Mouse (Mus musculus) heart, adult 9 months (tissue): ENCODE data around the gene Gstk1.
A peak's percentile ranks its signal among the peaks of the same experiment; 100 is the strongest.

Source experiments
- DNase-seq, 2 experiments: peaks; one replicate each; pipeline ENCODE4 v3.0.0; 2022; ENCODE audit warnings: low spot score in 2 of 2

Gene Gstk1

DNA sequence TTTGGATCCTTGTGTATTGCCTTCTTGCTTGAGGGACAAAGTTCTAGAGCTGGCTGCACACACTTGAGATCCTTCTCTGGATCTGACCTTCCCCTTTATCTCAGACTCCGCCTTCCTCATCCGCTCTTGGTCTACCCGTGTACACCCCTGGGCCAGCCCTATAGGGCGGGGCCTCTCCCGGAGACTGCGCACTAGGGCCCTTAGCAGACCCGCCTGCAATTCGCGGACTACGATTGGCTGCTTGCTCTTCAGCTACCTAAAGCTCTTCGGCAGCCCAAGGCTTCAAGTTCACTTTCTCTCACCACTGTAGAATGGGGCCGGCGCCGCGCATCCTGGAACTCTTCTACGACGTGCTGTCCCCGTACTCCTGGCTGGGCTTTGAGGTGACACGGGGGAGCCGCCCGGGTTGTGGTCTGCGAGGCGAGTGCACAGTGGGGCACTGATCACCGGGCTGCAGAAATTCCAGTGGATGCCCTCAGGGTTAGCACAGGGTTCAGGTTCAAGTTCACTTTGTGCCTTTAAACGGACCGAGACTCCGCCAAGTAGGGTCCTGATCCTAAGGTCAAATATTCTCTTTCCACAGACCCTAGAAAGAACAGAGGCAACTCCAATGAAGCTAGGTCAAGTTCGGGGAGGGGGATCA is at the start of gene Gstk1:
TSS of gene Gstk1 (plus strand) at position 225 of the 643 bp plus-strand sequence.
- DNase-seq = peak; percentile 90

DNA sequence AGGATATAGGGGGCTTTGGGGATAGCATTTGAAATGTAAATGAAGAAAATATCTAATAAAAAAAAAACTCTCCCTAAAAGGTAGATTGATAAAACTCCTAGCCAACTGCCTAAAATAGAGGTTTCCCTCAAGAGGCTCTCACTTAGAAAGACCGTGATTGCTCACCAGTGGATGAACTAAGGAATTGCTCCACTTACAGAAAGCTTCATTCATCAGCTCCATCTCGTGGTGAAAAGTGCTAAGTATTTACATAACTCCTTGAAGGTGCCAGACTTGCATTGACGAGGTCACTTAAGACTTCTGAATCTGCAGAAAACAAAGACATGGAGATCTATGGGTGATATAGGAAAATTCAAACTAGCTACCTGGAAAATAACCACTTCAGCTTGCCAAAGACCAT is 48.0 kb upstream of the Gstk1 start:
- no peak for DNase-seq

DNA sequence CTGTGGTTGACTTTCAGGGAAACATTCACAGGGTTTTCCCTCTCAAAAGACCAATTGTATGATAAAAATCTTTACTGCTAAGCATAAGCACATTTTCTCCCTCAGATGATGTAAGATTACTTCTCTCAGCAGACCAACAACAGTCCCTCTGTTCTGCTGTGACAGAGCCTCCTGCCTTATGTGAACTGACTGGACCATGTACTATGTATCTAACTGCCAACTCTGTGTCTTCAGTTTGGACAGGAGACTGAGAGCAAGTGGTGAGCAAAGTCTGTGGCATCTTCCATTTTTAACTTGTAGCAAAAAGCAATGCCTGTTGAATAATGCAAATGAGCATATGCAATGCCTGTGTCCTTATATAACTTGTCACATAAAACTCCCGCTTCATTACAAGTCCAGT is 46.2 kb upstream of the Gstk1 start:
- no peak for DNase-seq

DNA sequence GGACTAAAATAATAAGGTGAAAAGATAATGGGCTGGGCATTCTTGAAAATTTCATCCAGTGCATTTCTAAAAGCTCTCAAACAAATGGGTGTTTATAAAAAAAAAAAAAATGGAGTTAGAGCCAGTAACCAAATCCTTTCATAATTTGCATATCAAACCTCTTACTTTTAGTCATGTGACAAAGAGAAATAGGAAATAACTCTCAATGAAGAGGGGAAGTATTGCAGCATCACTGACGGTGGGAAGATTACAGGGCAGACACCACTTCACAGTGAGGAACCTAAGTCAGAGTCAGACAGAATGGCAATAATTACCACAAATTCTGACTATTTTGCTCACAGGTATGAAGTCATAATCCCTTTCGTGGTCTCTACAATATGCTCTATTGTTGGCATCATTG is 30.7 kb upstream of the Gstk1 start, which contains the start of gene Tas2r144:
TSS of gene Tas2r144 (plus strand) at position 301 of the 400 bp plus-strand sequence.
- no peak for DNase-seq

DNA sequence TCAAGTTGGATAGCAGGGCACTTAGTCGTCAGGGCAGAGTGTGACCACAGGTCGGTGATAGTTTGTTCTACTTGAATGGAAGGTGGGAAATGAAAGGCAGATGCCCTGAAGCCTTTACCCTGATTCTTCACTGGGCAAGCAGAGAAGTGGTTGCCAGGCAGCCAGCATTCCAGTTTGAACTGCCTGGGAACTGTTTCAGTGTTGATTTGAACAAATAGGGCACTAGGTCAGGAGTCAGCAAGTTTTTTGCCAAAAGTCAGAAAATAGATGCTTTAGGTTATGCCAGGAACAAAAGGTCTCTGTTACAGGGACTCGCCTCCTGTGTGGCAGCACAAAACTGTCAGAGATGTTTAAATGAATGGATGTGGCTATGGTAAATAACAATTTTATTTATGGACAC is 23.4 kb upstream of the Gstk1 start:
- no peak for DNase-seq

DNA sequence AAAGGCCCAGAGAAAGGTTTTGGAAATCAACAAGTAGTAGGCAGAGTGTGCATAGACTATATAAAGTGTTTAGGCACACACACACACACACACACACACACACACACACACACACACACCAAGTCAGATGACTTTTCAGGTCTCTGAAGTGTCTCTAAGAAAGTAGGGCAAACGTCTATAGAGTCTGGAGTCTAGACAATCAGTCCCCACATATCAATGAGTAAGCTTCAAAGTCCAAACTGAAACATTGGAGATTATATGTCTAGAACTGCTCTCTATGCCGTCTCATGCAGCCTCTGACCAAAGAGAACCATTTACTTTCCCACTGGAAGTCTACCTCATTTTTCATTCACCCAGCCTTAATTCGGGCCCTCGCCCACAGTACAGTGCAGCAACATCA is 20.7 kb upstream of the Gstk1 start:
- no peak for DNase-seq

DNA sequence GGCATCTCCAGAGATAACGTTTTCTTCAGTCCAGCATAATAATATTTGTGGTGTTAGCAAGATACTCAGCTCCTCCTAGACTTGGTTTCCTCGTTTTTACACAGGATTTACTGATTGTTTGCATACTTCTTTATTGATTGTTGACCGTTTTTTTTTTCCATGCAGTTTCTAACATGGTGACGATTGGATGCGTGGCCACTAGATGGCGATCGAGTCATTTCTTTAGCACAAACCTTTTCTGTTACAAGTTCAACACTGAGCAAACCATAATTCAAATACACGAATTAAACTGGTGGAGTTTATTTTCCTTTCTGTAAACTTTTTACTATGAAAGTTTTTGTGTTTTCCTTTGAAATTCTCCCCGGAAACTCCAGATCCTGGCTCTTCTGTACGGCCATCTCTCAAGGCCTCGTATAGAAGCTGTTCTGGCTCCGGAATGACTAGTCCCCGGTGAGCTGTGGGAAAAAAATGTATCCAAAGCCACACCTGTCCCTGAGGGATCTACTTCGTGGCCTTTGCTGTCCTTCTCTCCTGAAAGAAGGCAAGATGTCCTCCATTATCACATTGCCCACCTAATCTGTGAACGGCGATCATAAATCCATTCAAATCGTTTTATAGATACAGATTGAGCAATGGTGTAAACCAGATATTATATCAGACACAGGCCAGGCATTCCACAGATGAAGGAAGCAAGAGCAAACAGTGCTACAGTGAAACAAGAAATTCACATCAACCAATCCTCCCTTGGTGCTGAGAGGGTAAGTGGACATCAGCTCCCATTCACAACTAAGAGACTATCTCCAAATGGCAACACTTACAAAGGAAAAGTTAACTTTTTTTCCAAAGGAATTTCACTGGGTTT is 18.3 kb upstream of the Gstk1 start:
- DNase-seq = peak in 1 of 2 experiments; percentile 58

DNA sequence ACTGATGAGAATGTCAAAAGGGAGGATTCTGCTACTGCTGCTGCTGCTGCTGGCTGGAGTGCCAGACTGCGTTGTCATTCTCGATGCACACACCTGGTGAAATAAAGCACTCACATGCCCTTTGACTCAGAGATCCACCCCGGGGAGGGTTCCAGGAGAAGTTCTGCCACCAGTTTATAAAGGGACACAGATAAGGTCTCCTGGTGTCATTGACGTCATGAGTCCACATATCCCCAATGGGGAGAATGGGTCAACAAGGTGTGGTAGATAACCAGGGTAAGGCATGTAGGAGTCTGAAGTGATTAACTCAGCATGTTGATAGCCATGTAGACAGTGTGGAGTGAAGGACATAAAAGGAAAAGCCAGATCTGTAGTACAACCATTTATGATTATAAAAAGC is 16.1 kb upstream of the Gstk1 start:
- no peak for DNase-seq

DNA sequence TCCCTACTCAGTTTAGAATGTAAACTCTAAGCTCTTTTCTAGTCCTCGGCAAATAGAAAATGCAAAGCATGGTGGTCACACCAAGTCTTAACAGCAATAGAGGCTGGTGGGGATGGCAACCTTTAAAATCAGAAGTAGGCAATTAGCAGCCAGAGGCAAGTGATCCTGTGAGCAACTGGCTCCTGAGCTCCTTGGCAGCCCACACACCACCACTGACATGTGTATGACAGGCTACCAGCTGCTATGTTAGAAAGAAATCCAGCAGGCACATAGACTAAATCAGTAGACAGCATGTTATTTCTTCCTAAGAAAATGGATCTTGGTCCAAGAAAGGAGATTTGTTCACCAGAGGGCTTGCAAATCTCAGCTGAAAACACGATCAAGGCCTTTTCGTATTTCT is 14.5 kb upstream of the Gstk1 start:
- DNase-seq = no peak

DNA sequence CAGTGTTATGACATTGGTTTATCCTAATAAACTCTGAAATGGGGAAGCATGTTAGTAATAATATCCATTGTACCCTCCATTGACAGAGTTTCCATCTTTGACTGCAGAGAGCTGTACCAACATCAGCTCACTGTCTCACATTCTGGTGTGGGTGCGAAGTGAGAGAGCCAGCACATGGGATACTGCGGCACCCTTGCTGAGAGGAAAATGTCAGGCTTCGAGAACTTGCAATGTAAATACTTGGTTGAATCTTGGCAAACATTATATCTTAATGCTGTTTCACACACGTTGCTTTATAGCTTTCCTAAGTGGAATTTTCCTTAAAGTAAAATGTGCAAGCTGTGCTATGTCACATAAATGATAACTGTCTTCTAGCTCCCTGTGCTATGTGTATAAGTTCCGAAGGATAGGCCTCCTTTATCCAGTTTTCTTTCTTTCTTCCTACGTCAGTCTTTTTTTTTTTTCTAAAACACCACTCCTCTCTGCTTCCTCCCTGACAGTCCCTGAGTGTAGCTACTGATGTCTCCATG is 8.4 kb upstream of the Gstk1 start:
- no peak for DNase-seq

DNA sequence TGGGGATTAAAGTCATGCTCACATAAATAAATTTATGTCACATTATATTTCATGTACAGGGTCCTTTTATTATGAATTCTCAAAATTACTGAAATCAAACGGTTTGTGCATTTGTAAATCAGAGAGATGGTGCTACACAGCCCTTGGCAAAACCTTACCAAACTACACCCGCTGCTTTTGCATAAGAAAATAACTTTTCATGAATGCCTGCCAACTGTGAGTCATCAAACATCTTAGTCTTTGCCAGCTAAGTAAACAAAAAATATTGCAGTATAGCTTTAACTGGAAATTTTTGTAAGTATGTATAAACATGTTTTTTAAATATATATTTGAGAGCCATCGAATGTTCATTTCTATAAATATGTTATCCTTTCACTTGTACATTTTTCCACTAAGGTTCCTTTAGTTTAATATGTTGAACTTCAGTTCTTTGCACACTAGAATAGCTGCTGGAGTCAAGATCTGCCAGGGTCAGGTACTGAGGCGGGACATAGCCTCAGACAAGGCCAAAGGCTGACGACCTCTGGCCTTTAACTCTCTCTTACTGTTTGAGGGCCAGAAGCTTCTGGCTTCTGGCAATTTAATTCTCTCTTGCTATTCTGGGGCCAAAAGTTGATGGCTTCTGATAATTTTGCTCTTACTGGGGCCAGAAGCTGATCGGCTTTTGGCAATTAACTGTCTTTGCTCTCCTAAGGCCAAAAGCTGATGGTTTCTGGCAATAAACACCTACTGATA is 4.3 kb upstream of the Gstk1 start:
- DNase-seq = peak in 1 of 2 experiments; percentile 52

DNA sequence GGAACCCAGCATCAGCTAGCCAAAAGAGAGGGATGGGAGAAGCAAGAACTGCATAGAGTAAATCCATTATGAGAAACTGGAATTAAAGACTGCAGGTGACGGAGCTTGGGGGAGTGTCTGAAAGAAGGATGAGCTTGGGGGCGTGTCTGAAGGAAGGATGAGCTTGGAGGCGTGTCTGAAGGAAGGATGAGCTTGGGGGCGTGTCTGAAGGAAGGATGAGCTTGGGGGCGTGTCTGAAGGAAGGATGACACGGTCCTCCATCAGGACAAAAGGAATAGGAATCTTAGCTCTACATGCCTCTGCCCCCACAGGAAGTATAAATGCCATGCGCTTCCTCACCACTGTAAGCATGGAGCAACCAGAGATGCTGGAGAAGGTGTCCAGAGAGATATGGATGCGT is 1.4 kb downstream of the Gstk1 start:
- no peak for DNase-seq

DNA sequence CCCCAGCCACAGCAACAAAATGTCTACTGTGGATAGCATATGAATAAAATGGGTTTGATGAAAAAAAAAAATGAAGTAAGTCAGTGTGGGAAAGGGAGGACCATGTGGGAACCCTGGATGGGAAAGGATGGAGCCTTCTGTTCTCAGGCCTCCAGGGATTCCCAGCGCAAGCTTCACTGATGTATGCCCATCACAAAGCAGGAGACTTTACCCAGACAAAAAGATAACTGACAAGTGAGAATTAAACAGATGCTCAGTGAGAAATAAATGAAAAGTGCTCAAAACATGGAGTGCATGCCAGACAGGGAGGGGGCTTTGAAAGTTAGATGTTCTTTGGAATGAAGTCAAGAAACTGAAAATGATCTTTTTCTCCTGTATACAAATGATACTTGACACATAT is 2.2 kb downstream of the Gstk1 start:
- DNase-seq = no peak

DNA sequence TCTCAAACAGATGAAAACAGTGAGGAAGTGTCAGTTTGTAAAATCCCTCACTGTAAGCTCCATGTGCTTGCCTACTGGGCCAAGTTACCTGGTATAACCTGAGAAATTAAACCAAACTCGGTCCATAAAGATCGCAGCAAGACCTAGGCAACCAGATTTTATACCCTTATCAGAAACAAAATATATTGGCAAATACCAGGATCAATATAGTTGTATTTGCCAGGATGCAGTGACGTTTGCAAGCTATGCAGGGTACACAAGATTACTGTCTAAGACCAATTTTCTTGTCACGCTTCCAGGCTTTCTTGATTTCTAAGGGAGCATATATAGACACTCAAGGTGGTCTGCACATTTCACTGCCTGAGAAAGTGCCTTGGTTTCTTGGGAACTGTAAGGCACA is 6.1 kb downstream of the Gstk1 start:
- DNase-seq = no peak

DNA sequence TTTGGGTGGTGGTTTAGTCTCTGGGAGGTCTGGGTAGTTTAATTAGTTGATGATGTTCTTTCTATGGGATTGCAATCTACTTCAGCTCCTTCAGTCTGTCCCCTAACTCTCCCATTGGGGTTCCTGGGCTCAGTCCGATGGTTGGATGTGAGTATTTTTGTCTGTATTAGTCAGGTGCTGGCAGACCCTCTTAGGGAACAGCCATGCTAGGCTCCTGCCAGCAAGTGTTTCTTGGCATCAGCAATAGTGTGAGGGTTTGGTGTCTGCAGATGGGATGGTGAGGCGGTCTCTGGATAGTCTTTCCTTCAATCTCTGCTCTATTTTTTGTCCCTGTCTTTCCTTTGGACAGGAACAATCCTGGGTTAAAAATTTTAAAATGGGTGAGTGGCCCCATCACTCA is 7.4 kb downstream of the Gstk1 start:
- DNase-seq = no peak

DNA sequence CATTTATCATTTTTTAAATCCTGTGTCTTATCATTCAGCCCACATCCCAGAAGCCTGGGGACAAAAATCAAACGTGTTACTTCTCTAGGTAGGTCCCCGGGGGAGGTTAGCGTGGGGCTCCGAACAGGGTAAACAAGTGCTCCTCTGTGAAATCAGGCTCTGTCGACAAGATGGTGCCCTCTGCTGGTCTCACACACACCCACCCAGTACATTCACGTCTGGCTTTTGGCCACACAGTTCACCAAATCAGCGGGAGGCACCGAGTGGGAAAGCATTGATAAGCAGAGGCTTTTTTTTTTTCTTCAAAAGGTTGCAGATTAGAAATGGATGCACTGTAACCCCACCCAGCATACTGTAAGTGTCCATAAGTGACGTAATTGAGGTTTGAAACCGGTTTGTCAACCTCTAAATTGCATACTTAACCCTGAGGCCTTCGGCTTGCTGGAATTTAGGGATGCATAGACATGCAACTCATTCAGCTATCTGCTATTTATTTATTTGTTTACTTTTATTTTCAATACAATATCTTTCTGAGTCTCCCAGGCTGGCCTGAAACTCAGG is 11.6 kb downstream of the Gstk1 start:
- peak in 1 of 2 experiments; percentile 44 for DNase-seq

DNA sequence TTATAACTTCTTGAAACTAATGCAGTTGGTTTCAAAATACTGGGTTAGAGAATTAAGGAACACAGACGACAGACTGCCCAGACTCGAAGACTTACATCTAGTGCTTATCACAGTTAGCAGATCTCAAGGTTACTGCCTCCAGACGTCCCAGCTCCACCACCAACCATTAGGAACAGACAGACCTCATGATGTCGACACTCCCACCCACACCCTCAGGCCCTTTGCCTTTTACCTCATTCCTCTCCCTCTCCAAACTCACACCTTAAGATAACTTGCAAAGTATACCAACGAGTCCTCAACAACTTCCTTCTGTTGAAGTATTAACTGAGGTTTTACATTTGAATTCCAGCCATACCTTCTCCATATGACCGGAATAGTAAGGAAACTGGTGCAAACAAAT is 14.7 kb downstream of the Gstk1 start:
- no peak for DNase-seq

DNA sequence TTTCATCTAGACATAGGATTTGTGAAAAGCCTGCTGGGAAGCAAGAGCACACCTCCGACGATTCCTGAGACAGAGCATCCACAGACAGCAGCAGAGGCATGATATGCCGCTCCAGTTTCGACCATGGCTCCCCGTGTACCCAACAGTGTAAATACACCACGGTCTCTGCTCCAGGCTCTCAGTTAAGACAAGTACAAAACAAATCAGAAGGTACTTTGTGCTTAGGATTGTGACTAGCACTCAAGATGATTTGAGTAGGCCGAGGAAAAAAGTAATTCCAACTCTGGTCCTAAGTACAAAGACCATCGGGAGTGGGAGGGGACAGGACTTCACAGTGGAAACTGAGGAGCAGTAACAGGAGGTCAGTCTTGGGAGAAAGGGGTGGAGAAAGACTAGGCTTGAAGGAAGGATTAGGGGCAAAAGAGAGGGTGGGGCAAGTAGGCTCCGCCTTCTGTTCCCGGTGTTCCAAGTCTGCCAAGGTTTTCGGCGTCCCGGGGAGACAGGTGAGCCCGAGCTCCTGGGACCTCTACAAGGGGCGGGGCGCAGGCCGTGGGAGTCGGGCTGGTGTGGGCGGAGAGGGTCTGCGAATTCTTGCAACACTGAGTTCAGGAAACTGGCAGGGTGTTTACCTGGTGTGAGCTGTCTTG is 15.9 kb downstream of the Gstk1 start, which contains the start of gene Tmem139:
TSS of gene Tmem139 (plus strand) at position 447 of the 647 bp plus-strand sequence.
- no peak for DNase-seq

DNA sequence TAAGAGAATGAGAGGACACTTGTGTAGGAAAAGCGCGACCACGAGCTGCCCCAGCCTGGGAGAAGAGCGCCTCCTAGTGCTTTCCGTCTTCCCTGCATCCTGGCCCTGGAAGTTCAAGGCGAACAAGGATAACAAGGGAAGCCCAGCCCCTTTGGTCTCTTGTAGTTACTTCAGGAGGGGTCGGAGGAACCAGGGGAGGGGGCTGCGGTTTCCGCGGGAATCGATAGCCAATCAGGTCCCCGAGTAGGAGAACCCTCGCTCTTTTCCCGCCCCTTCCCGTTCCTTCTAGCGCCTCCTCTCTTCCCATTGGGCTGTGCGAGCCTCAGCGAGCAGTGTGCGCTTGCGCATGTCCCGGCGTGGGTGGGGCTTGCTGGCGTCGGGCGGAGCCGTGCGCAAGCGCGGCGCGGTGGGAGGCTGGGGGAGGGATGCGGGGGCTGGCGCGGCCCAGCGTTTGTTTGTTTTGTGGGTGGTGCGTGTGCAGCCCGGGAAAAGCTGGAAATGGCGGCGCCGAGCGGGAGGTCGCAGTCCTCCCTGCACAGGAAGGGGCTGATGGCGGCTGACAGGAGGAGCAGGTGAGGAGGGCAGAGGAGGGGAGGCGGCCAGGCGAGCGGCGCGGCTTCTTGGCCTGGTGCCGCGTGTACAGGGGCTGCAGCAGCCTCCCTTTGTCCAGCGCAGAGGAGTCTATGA is 19.0 kb downstream of the Gstk1 start, which contains the start of gene Casp2:
TSS of gene Casp2 (plus strand) at position 360 of the 687 bp plus-strand sequence.
- peak; percentile 98 for DNase-seq
